Mouse (Mus musculus) lung, adult 2 months (tissue): ENCODE measurements at regions not wholly inside any gene's neighbourhood (a gene's known extent, or its start where the extent isn't known, plus 50 kb on each side); places are given as distances from the start of the nearest gene placed in this dataset.

Experiments used
- CTCF ChIP-seq: fragments of 200-500 bp; IDR thresholded peaks from 2 replicates; pipeline ENCODE4 v1.5.1; 2011; ENCODE audit warnings: mild to moderate bottlenecking, low read length, control low read depth; ENCODE audit not compliant: insufficient read depth
- POLR2A ChIP-seq: fragments of 200-500 bp; IDR thresholded peaks from 2 replicates; pipeline ENCODE4 v1.6.1; 2011; ENCODE audit warnings: low read depth, mild to moderate bottlenecking, control low read depth, low read length, borderline replicate concordance; ENCODE audit errors: extremely low read depth

DNA sequence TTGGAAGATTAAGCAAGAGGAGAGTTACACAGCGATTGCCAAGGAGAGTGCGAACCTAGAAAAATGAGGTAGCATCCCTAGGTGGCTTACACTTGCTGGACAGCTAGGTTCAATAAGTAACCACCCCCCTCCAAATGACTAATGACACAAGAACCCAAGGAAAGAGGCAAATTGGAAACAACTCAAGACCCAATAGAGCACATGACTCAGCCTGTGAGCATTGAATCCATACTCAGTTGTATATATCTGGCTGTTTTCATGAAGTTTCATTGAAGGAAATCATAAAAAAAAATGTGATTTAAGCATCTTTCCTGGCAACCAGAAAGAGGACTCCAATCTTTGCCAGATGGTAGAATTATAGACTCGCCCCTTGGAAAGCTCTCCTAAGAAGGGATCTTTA lies 84.3 kb upstream of the Rmdn2 start:
- TF ChIP-seq POLR2A (no peak), CTCF (no peak)
